Mouse (Mus musculus) skeletal muscle tissue, adult 2 months (tissue): ENCODE results near the gene Gm20906.
"Not testable (repeated sequence)": the region's sequence is repeated elsewhere in the genome, so short reads cannot be mapped to it uniquely, and the experiment has no call there.

Source experiments
- DNase-seq: peaks from one replicate; pipeline ENCODE4 v3.0.0-alpha.2; 2012; ENCODE audit warnings: low read depth, low spot score

The Gm20906 gene

GRCm38 (mm10) chrY:87550666-87551065 lies at the start of gene Gm20906:
TSS of gene Gm20906 (plus strand) at chrY:87550966.
- not testable (repeated sequence) for DNase-seq
